ENCODE assay signal across 7 mouse cellular contexts in the genomic region with DNA sequence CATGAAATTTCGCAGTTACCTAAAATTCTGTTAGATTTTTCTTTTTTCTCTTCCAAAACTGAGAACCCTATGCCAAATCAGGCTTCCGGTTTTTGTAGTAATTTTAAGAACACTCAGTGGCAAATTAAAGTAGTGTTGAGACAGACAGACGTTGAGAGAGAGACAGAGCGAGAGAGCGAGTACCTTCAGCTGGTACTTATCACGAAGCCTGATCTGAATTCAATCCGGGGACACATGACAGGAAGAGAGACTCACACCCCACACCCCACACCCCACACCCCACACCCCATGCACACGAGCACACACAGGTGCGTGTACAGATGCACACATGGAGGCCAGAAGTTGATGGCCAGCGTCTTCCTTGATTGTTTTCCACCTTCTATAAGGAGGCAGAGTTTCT.
DNase-seq lines count a peak whose midpoint lies in the region; ATAC-seq and TF ChIP-seq lines count a peak whose summit lies in the region.

No protein-coding gene starts in this region.

- H3ac ChIP-seq in myocyte (ENCODE audit: control insufficient read depth, insufficient read length): no peak overlapping the region

- H3K9me3 ChIP-seq in heart, postnatal 0 days (replicated peaks; ENCODE audit: control insufficient read depth, low read length): no peaks in the 10 kb centered on the region
- no peaks in the 10 kb centered on the region for H3K9me3 ChIP-seq in lung, embryonic 16.5 days (ENCODE audit: control insufficient read depth, low read length)
- no peaks in the 10 kb centered on the region for H3K9me3 ChIP-seq in embryonic facial prominence, embryonic 14.5 days (ENCODE audit: control insufficient read depth, low read length)

- WGBS in heart, postnatal 0 days: 71% methylated on average over 10 of the region's 10 CpGs
- WGBS in lung, embryonic 16.5 days: 70% methylated on average over 10 of the region's 10 CpGs
- 74% methylated on average over 10 of the region's 10 CpGs for WGBS in embryonic facial prominence, embryonic 14.5 days

- H3K4me1 ChIP-seq in heart, postnatal 0 days (ENCODE audit: control insufficient read depth, insufficient read depth): no peaks in the 10 kb centered on the region
- H3K4me1 ChIP-seq in lung, embryonic 16.5 days (replicated peaks; ENCODE audit: control insufficient read depth, insufficient read depth, low read length): 0 out of 2 replicates have a peak, but pooled peaks cover 4% of the 10 kb centered on the region
- no peaks in the 10 kb centered on the region for H3K4me1 ChIP-seq in embryonic facial prominence, embryonic 14.5 days (ENCODE audit: control insufficient read depth, insufficient read depth, low read length)

- H3K4me2 ChIP-seq in heart, postnatal 0 days (ENCODE audit: low read depth, low read length): peak overlapping the region; percentile 36; the same call in 1 of the 2 replicates
- H3K4me2 ChIP-seq in lung, embryonic 16.5 days (ENCODE audit: low read depth, low read length): peak overlapping the region; percentile 46
- peak overlapping the region; percentile 23; the same call in 1 of the 2 replicates for H3K4me2 ChIP-seq in embryonic facial prominence, embryonic 14.5 days (ENCODE audit: low read depth, low read length)
- H3K4me2 ChIP-seq in myocyte (ENCODE audit: low read depth): peak overlapping the region; percentile 27

- no peaks in the 10 kb centered on the region for H3K79me2 ChIP-seq in myocyte (ENCODE audit: control insufficient read depth, insufficient read depth)

- H3K27me3 ChIP-seq in heart, postnatal 0 days (ENCODE audit: control insufficient read depth, insufficient read depth, low read length): no peaks in the 10 kb centered on the region
- no peaks in the 10 kb centered on the region for H3K27me3 ChIP-seq in lung, embryonic 16.5 days (ENCODE audit: control insufficient read depth, insufficient read depth, low read depth, low read length)
- H3K27me3 ChIP-seq in embryonic facial prominence, embryonic 14.5 days (replicated peaks; ENCODE audit: control insufficient read depth, insufficient read depth, low read length): no peaks in the 10 kb centered on the region
- H3K27me3 ChIP-seq in myocyte (ENCODE audit: control insufficient read depth, insufficient read depth, insufficient read length): no peaks in the 10 kb centered on the region

- no peak for TF ChIP-seq EP300 in heart, postnatal 0 days (IDR thresholded peaks at IDR 0.05; ENCODE audit: low read depth)

- DNase-seq in heart, postnatal 0 days (ENCODE audit: low spot score): no peak
- no peak for DNase-seq in heart, postnatal 25 days (ENCODE audit: low spot score)
- DNase-seq in lung, postnatal 10 days: no peak
- no peak for DNase-seq in embryonic facial prominence, embryonic 14.5 days (ENCODE audit: low spot score)
- DNase-seq in testis, postnatal 14 days (ENCODE audit: low spot score): no peak

- no peaks in the 10 kb centered on the region for H3K36me3 ChIP-seq in heart, postnatal 0 days (replicated peaks; ENCODE audit: control insufficient read depth, insufficient read depth, low read length)
- H3K36me3 ChIP-seq in lung, embryonic 16.5 days (ENCODE audit: control insufficient read depth, insufficient read depth, low read length): no peaks in the 10 kb centered on the region
- no peaks in the 10 kb centered on the region for H3K36me3 ChIP-seq in embryonic facial prominence, embryonic 14.5 days (ENCODE audit: control insufficient read depth, insufficient read depth, low read length)
- no peaks in the 10 kb centered on the region for H3K36me3 ChIP-seq in myocyte (ENCODE audit: control insufficient read depth, insufficient read depth)

- H3K27ac ChIP-seq in heart, postnatal 0 days (ENCODE audit: low read depth): no peak overlapping the region
- H3K27ac ChIP-seq in lung, embryonic 16.5 days (ENCODE audit: low read length): no peak overlapping the region
- H3K27ac ChIP-seq in embryonic facial prominence, embryonic 14.5 days (replicated peaks; ENCODE audit: low read depth, low read length): no peak overlapping the region

- intact Hi-C loops in heart, postnatal 25 days (cut with DNase I): loop anchor here (2.0 to 5.0 kb wide), 4 partner anchors 118 to 753 kb away; no protein-coding TSS in a partner anchor

- ATAC-seq in heart, postnatal 0 days (ENCODE audit: insufficient read depth, low read depth): no peak
- ATAC-seq in lung, embryonic 16.5 days (ENCODE audit: low read depth): no peak
- no peak for ATAC-seq in embryonic facial prominence, embryonic 14.5 days (ENCODE audit: low read depth)

- no peak overlapping the region for H3K9ac ChIP-seq in heart, postnatal 0 days (replicated peaks; ENCODE audit: low read depth, low read length)
- H3K9ac ChIP-seq in lung, embryonic 16.5 days (ENCODE audit: low read length): peak overlapping the region; percentile 35; the same call in 1 of the 2 replicates
- H3K9ac ChIP-seq in embryonic facial prominence, embryonic 14.5 days (ENCODE audit: low read depth, low read length): no peak overlapping the region

- no peak for TF ChIP-seq CTCF in heart, postnatal 0 days (IDR thresholded peaks at IDR 0.05; ENCODE audit: low read depth)

- no peak overlapping the region for H3K4me3 ChIP-seq in heart, postnatal 0 days (ENCODE audit: low read depth, low read length)
- no peak overlapping the region for H3K4me3 ChIP-seq in lung, embryonic 16.5 days (ENCODE audit: low read length)
- H3K4me3 ChIP-seq in embryonic facial prominence, embryonic 14.5 days (ENCODE audit: low read depth, low read length): no peak overlapping the region
- no peak overlapping the region for H3K4me3 ChIP-seq in myocyte

- TF ChIP-seq POLR2A in myocyte (IDR thresholded peaks at IDR 0.05; ENCODE audit: insufficient read length, low read depth): no peak

TF ChIP-seq in myocyte, 11 proteins besides CTCF, POLR2A, EP300 and RAD21:
- TF ChIP-seq E2F4 (IDR thresholded peaks at IDR 0.05; ENCODE audit: insufficient read depth) (no peak), TCF12 (IDR thresholded peaks at IDR 0.05; ENCODE audit: insufficient read depth, poor library complexity, severe bottlenecking) (no peak), MYOD1 (IDR thresholded peaks at IDR 0.05; ENCODE audit: control insufficient read depth in 1 of 3, insufficient read length in 2 of 3, low read depth in 2 of 3) (no peak), MAX (IDR thresholded peaks at IDR 0.05; ENCODE audit: low read depth) (no peak), REST (IDR thresholded peaks at IDR 0.05; ENCODE audit: insufficient read depth, insufficient read length) (no peak), TCF3 (IDR thresholded peaks at IDR 0.05; ENCODE audit: insufficient read length, low read depth) (no peak), POLR2AphosphoS2 (IDR thresholded peaks at IDR 0.05; ENCODE audit: insufficient read length, low read depth) (no peak), CEBPB (IDR thresholded peaks at IDR 0.05; ENCODE audit: insufficient read depth, poor library complexity, severe bottlenecking) (no peak), USF1 (IDR thresholded peaks at IDR 0.05; ENCODE audit: low read depth) (no peak), SRF (IDR thresholded peaks at IDR 0.05; ENCODE audit: control insufficient read depth, insufficient read length, low read depth) (no peak), MYOG (IDR thresholded peaks at IDR 0.05; ENCODE audit: control insufficient read depth in 1 of 3, insufficient read depth in 1 of 3, insufficient read length in 2 of 3, low read depth in 2 of 3) (no peak)
TF ChIP-seq in myocyte: peak in this region for 0.
